Mouse (Mus musculus): ENCODE data around the gene Myo3b.
A peak's percentile ranks its signal among the peaks of the same experiment; 100 is the strongest.

The Myo3b gene

GRCm38 (mm10) chr2:70278425-70279277 is 239.7 kb downstream of the Myo3b start:
- no peak for DNase-seq (ENCODE audit: low read depth, low spot score)

DNA sequence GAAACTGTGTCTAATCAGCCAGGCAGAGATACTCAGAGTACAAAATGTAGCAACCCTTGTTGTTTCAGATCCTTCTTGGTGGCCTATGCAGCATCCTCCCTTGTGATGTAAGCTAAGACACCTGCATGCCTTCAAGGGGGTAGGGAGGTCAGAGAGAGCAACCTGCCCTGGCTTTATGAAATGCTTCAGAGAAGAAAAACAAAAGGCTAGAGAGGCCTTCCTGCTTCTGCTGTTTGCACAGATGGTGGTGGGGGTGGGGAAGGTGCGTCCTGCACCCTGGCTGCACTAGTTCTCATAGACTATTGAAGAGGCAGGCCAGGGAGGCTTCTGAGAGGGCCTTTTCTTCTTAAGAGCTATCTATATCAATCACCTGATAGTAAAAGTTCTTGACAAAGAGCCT is 245.2 kb downstream of the Myo3b start:
- DNase-seq (ENCODE audit: low read depth, low spot score): no peak

DNA sequence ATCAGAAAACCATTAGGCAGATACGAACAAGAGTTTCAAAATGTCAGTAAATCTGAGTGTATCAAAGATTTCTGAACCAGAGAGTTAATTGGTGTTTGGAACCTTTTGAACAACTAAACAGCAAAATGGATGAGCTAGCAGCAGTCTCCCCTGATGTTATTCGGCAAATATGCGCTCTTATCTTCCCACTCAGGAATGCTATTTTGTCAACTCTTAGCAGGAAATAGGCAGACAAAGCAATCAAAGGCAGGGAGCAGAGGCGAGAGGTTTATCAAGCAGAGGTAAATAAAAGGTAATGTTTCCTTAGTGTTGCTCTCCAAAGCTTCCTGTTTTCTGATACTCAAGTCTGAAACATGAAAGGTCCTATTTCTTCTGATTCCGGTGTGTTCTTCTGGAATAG is 252.1 kb downstream of the Myo3b start:
- no peak for DNase-seq (ENCODE audit: low read depth, low spot score)

- DNase-seq (ENCODE audit: low read depth, low spot score): no peak
These were observed 253.8 kb downstream of the Myo3b start for GRCm38 (mm10) chr2:70292776-70293175.

- peak; percentile 73 for DNase-seq (ENCODE audit: low read depth, low spot score)
These were observed 264.0 kb downstream of the Myo3b start for GRCm38 (mm10) chr2:70302905-70303304.

DNA sequence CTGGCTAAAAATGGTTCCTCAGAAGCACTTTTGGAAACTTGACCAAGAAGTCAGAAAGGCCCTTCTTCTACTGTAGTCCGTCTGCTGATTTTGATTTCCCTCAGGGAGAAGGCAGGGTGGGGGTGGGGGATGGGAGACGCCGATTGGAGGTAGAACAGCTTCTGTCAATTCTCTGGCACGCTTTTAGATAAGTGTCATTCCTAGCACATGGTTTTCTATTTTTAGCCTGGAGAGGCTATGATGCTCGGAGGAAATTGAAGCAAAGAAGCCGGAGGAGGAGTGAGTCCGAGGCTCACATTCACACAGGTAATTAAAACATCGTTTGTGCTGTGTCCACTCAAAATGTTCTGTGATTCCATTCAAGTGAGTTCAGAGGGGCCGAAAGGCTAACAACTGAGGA is 276.2 kb downstream of the Myo3b start:
- no peak for DNase-seq (ENCODE audit: low read depth, low spot score)

DNA sequence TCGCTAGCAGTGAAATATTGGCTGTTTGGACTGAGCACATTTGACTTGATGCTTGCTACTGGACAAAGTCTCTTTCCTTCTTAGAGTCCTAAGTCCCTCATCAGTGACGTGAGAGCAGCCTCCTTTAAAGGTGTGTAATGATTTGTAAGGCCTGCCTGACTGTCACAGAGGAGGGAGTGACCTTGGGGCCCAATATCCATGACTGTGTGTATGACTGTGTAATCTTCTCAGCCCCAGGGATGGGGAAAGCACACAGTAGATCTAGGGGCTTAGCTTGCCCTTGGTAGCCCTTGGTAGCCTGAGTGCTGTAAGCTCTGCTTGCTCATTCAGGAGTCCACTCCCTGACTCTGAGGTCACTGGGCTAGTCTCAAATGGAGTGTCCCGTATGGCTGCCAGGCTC is 276.8 kb downstream of the Myo3b start:
- no peak for DNase-seq (ENCODE audit: low read depth, low spot score)

GRCm38 (mm10) chr2:70317850-70318249 is 278.9 kb downstream of the Myo3b start:
- no peak for DNase-seq (ENCODE audit: low read depth, low spot score)

- DNase-seq (ENCODE audit: low read depth, low spot score): no peak
These were observed 280.1 kb downstream of the Myo3b start for GRCm38 (mm10) chr2:70318861-70319555.

DNA sequence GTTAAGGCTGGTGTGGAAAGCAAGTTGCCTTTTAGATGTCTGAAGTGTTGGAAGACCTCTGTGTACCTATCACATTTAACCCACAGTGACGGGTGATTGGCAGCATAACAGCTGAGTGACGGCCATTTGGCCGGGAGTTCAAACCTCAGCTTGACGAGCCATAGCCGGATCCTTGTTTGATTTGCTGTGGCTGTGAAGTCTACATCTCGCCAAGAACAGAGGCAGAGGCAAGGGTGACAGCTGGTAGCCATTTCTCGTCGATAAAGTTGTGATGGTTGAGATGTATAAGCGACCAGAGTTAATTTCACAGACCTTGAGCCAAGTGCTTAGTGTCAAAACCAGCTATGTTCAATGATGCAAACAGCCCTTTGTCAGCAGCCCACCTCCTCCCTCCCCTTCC is 283.8 kb downstream of the Myo3b start:
- no peak for DNase-seq (ENCODE audit: low read depth, low spot score)

DNA sequence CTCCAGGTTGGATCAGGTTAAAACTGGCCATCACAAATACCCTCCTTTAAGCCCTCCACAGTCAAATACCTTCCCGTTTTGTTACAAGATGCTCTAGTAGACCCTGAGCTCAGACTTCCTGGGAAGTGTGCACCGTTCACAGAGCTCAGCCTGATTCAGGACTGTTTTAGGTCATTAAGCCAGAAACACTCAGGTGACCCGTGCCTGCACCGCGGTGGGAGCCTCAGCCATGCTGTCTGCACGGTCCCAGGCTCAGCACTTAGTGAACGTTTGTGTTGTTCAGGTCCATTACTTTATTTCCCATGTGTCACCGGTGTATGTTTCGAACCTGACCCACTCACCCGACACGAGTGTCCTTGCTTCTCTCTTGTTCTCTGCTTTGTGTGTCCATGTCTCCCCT is 288.7 kb downstream of the Myo3b start:
- DNase-seq (ENCODE audit: low read depth, low spot score): no peak

DNA sequence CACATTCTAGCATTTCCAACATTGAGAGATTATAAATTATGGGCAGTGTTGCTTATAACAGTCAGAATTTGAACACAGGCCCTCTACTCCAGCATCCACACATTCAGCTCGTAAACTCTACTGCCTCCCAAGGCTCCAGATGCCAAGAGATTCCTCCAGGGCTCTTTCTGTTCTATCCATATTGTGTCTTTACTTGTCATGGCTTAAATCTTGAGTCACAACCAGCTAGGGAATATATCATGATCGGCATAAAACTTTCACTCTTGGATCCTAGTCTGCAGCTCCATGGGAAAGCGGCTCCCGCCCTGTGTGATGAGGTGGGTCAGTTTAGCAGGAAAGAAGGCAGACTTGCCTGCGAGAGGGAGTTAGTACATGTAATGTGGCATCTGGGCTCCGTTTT is 294.0 kb downstream of the Myo3b start:
- no peak for DNase-seq (ENCODE audit: low read depth, low spot score)

- DNase-seq (ENCODE audit: low read depth, low spot score): no peak
These were observed 294.6 kb downstream of the Myo3b start for GRCm38 (mm10) chr2:70333553-70333952.

GRCm38 (mm10) chr2:70336551-70336950 is 297.6 kb downstream of the Myo3b start:
- no peak for DNase-seq (ENCODE audit: low read depth, low spot score)

- DNase-seq (ENCODE audit: low read depth, low spot score): no peak
These were observed 298.3 kb downstream of the Myo3b start for GRCm38 (mm10) chr2:70337208-70337611.

- no peak for DNase-seq (ENCODE audit: low read depth, low spot score)
These were observed 298.9 kb downstream of the Myo3b start for GRCm38 (mm10) chr2:70337869-70338268.

DNA sequence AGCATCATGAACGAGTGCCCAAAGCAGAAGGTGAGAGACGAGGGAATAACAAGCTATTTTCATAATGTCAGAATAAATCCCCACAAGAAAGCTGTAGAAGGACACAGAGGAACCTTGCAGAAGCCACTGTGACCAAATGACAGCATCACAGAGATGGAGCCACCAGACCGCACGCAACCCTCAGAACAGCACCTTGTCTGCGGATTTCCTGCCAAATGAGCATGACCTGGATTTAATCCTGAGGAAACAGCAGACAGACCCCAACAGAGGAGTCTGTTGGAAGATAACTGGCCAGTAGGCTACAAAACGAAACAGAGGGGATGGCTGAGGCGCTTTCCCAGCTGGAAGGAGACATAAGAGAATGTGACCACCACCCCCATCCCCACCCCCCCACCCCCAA is 300.1 kb downstream of the Myo3b start:
- no peak for DNase-seq (ENCODE audit: low read depth, low spot score)

DNA sequence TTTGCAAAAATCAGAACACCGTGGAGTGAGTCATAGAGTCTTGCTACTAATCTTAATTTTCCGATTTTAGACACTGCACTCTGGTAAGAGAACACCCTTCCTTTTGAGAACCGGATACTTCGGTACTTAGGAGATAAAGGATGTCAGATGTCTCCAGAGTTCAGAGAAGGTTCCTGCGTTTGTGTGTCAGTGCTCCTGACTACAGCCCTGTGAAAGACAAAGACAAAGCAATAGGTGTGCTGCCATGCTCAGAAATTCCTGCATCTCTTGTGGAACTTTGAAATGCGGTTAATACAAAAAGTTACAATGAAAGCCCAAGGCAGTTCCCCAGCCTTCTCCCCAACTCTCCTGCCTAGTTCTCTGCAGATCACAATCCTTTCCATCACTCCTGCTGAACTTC is 300.6 kb downstream of the Myo3b start:
- DNase-seq (ENCODE audit: low read depth, low spot score): no peak

DNA sequence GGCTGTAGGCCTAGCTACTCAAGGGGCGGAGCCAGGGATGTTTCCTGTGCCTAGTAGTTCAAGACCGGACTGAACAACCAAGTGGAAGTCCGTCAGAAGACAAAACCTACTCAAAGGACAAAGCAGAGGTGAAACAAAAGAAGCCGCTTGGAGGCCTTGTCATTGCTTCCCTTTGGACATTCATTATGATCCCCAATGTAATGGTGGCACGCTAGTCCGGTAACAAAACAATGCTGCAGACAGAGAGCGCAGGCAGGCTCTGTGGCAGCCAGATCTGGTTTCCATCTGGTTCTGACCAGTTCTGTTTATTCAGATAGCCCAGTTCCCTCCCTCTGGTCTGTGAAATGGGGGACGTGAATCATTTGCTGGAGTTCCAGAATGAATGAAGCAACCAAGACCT is 301.3 kb downstream of the Myo3b start:
- no peak for DNase-seq (ENCODE audit: low read depth, low spot score)

DNA sequence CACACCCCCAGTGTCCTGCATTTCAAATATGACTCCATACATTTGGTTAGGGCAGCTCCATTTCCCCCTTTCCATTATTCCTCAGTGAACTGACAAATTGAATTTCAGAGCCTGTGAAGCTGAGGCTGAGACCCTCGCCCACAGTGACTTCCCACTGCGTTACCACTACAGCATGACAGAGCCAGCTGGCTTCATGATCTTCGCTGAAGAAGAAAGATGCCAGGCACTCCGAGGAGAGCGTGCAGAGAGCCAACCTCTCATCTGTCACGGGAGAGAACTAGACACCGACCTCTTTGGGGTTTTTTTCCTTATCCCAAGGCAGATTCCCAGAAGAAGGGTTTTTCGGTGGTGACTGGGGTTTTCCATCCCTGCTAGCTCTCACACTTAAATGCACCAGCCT is 306.2 kb downstream of the Myo3b start:
- DNase-seq (ENCODE audit: low read depth, low spot score): no peak

- no peak for DNase-seq (ENCODE audit: low read depth, low spot score)
These were observed 308.6 kb downstream of the Myo3b start for GRCm38 (mm10) chr2:70347511-70347910.

- DNase-seq (ENCODE audit: low read depth, low spot score): peak; percentile 28
These were observed 310.0 kb downstream of the Myo3b start for GRCm38 (mm10) chr2:70348793-70349553.

Measured in telencephalon, adult 2 months (tissue).